Mouse (Mus musculus) limb, embryonic 14.5 days (tissue): Measurements from ENCODE around the gene Ccdc3. TPM values are rescaled to one million over a fixed set of nuclear protein-coding genes. Genes with fewer than 3 reads are reported as not detected.

ENCODE experiments used
- ATAC-seq: fragments of 200-750 bp; cut with Nextera tagmentation; 2 replicates; pipeline ENCODE4 v1.8.0; 2017; ENCODE audit warnings: low read depth, moderate number of reproducible peaks, moderate TSS enrichment; ENCODE audit not compliant: low FRiP score
- DNase-seq: peaks from one replicate; pipeline ENCODE4 v3.0.0-alpha.2; 2015; ENCODE audit warnings: low spot score
- H3K27ac ChIP-seq: fragments of 300-500 bp; sonication (generic); replicated peaks from 2 replicates; pipeline ENCODE4 v1.5.1; 2014; ENCODE audit warnings: low read depth, mild to moderate bottlenecking, low read length, moderate library complexity, mixed read lengths
- H3K27me3 ChIP-seq: fragments of 300-500 bp; sonication (generic); 2 replicates; pipeline ENCODE4 v1.6.1; 2014; ENCODE audit warnings: low read length, mixed read lengths; ENCODE audit not compliant: control insufficient read depth, insufficient read depth
- H3K36me3 ChIP-seq: fragments of 300-500 bp; sonication (generic); 2 replicates; pipeline ENCODE4 v1.6.1; 2014; ENCODE audit warnings: mild to moderate bottlenecking, low read length, moderate library complexity, mixed read lengths; ENCODE audit not compliant: control insufficient read depth, insufficient read depth
- H3K4me1 ChIP-seq: fragments of 300-500 bp; sonication (generic); 2 replicates; pipeline ENCODE4 v1.6.1; 2014; ENCODE audit warnings: antibody characterized with exemption, low read length, mixed read lengths; ENCODE audit not compliant: control insufficient read depth, insufficient read depth
- H3K4me2 ChIP-seq: fragments of 300-500 bp; sonication (generic); replicated peaks from 2 replicates; pipeline ENCODE4 v1.6.1; 2014; ENCODE audit warnings: low read depth, mild to moderate bottlenecking, low read length, moderate library complexity; ENCODE audit not compliant: severe bottlenecking
- H3K4me3 ChIP-seq: fragments of 300-500 bp; sonication (generic); replicated peaks from 2 replicates; pipeline ENCODE4 v1.5.1; 2014; ENCODE audit warnings: low read length
- H3K9ac ChIP-seq: fragments of 300-500 bp; sonication (generic); 2 replicates; pipeline ENCODE4 v1.6.1; 2014; ENCODE audit warnings: mild to moderate bottlenecking, low read depth, low read length, moderate library complexity; ENCODE audit not compliant: severe bottlenecking
- H3K9me3 ChIP-seq: fragments of 300-500 bp; sonication (generic); 2 replicates; pipeline ENCODE4 v1.6.1; 2016; ENCODE audit warnings: low read length; ENCODE audit not compliant: control insufficient read depth
- POLR2A ChIP-seq: fragments of 200-500 bp; IDR thresholded peaks from 2 replicates; pipeline ENCODE4 v1.8.0; 2012; ENCODE audit warnings: inconsistent platforms, mild to moderate bottlenecking, moderate library complexity, borderline replicate concordance; ENCODE audit not compliant: insufficient read depth, insufficient read length; ENCODE audit errors: extremely low read depth
- WGBS: fragments of 180-500 bp; shearing (Covaris S2); extraction: QIAGEN DNeasy Blood & Tissue Kit; methylation state at CpG from one replicate; pipeline ENCODE4 v1.1.7; 2014; 5-methylcytosine and 5-hydroxymethylcytosine counted together
- polyA plus RNA-seq, 2 experiments: library from polyadenylated mRNA; depleted of rRNA in 1 of 2; stranded (reverse) in 1 of 2; unstranded in 1 of 2; fragments of >200 nt; fragmentation: Nextera tagmentation in 1 of 2; extraction: Ambion mirVana in 1 of 2; gene quantifications; 2 replicates each; pipeline versions ENCODE4 v1.2.1 to v1.2.3; 2012 to 2014

Ccdc3 gene
- polyA plus RNA-seq, 2 experiments = 11.5 to 15.4 TPM

DNA sequence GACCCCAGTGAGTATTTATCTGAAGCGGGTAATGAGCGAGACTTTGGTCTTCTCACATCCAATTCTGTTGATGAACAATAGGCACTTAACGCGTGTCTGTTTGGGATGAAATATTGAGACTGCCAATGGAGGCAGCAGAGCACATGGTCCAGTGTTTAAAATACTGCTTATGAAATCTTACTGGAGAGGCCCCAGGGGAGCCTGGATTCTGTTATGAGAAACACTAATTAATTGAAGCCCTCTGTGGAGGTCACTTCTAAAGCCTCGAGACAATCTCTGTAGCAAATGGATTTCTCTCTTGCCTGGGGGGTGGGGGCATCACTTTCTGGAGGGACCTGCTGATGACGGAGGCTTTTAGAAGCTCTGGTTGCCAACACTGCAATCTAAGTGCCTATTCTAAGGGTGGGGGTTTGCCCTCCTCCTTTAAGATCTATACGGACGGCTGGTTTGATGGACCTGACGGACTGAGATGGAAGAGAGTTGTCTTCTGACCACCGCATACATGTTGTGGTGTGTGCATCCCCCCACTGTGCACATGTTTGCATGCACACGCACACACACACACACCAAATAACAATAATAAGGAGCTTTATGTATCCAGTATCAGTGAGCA is 22.8 kb downstream of the Ccdc3 start:
- Histone ChIP-seq H3K4me1 (peaks cover 9% of the 10 kb centered on the region), H3K27ac (no peak overlapping the region), H3K36me3 (no peaks in the 10 kb centered on the region), H3K9ac (no peak overlapping the region), H3K4me2 (no peak overlapping the region), H3K9me3 (no peaks in the 10 kb centered on the region), H3K4me3 (no peak overlapping the region), H3K27me3 (no peaks in the 10 kb centered on the region)
- ATAC-seq (no peak), DNase-seq (no peak)
- TF ChIP-seq POLR2A = no peak
- WGBS = 73% methylated on average over 11 of the region's 11 CpGs

DNA sequence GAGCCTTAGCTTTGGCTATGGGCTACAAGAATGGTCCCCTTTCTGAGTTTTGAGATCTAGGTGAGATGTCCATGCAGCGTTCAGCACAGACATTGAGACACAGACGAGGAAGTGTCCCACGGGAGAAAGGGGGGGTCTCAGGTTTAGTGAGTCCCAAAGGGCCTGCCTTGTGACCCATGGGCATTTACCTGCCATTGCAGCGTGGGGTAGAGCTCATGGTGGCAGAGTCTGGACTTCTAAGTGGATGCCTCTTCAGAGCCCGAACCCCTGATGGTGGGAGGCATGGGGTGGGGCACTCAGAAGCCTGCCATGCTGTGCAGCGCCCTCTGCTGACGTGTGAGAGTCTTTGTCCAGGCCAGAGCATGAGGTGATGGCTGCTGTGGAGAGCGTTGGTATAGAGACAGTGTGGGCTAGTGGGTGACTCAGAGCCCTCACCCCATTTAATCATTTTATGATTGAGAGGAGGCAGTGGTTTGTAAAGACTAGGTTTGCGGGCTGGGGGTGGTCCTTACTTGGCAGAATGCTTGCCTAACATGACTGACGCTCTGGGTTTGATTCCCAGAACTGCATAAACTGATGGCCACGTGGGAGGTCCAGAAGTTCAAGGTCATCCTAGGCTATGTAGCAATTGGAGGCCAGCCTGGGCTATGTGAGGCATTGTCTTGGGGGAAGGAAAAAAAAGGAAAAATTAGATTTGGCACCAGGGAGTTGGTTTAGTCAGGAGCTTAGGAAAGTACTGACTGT is 23.6 kb downstream of the Ccdc3 start:
- Histone ChIP-seq H3K27me3 (no peaks in the 10 kb centered on the region), H3K36me3 (no peaks in the 10 kb centered on the region), H3K27ac (no peak overlapping the region), H3K4me2 (no peak overlapping the region), H3K9me3 (no peaks in the 10 kb centered on the region), H3K9ac (no peak overlapping the region), H3K4me1 (peaks cover 9% of the 10 kb centered on the region), H3K4me3 (no peak overlapping the region)
- no peak for TF ChIP-seq POLR2A
- ATAC-seq = 0 out of 2 replicates have a peak, but pooled peaks have one; percentile 23
- 75% methylated on average over 11 of the region's 11 CpGs for WGBS
- no peak for DNase-seq

- Histone ChIP-seq H3K9ac (no peak overlapping the region), H3K36me3 (no peaks in the 10 kb centered on the region), H3K4me1 (peaks cover 7% of the 10 kb centered on the region), H3K4me3 (no peak overlapping the region), H3K27ac (no peak overlapping the region), H3K9me3 (no peaks in the 10 kb centered on the region), H3K4me2 (no peak overlapping the region), H3K27me3 (no peaks in the 10 kb centered on the region)
- TF ChIP-seq POLR2A = no peak
- no peak for ATAC-seq
- 79% methylated on average over 3 of the region's 3 CpGs for WGBS
- DNase-seq = no peak
Observed at GRCm38 (mm10) chr2:5161908-5162674, 24.5 kb downstream of the Ccdc3 start.

DNA sequence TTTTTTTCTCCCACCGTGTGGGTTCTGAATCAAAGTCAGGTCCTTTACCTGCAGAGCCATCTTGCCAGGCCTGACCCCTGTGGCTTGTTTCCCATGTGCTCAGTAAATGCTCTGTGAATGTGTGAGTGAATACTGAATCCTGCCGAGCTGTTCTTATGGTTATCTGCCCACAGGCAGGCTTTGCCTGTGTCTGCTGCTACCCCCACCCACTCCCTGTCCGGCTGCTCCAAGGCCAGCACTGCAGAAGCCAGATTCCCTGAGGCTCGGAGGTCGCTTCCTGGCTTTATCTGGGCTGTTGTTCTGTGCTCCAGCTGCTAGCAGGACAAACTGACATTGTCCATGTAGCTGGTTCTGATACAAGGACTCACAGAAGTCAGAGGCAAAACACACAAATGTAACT is 25.2 kb downstream of the Ccdc3 start:
- Histone ChIP-seq H3K36me3 (no peaks in the 10 kb centered on the region), H3K27ac (no peak overlapping the region), H3K4me1 (peaks cover under 1% of the 10 kb centered on the region), H3K9ac (no peak overlapping the region), H3K4me3 (no peak overlapping the region), H3K9me3 (no peaks in the 10 kb centered on the region), H3K27me3 (no peaks in the 10 kb centered on the region), H3K4me2 (no peak overlapping the region)
- TF ChIP-seq POLR2A = no peak
- no peak for DNase-seq
- WGBS = 48% methylated on average over 5 of the region's 5 CpGs
- no peak for ATAC-seq

- WGBS = 35% methylated on average over 4 of the region's 4 CpGs
Observed at GRCm38 (mm10) chr2:5165941-5166361, 28.4 kb downstream of the Ccdc3 start.

More at GRCm38 (mm10) chr2:5165941-5166361, 28.4 kb downstream of the Ccdc3 start:
- no peak for DNase-seq
- H3K27ac ChIP-seq = no peak overlapping the region
- H3K36me3 ChIP-seq = no peaks in the 10 kb centered on the region
- H3K4me1 ChIP-seq = peaks cover 3% of the 10 kb centered on the region; the same call in 1 of the 2 replicates
- H3K4me3 ChIP-seq = no peak overlapping the region
- H3K9ac ChIP-seq = no peak overlapping the region
- no peak for TF ChIP-seq POLR2A
- H3K27me3 ChIP-seq = no peaks in the 10 kb centered on the region
- no peaks in the 10 kb centered on the region for H3K9me3 ChIP-seq
- ATAC-seq = no peak
- no peak overlapping the region for H3K4me2 ChIP-seq
